Mouse (Mus musculus) embryonic facial prominence, embryonic 14.5 days (tissue): ENCODE data around the gene Epha6. TPM values are rescaled to one million over a fixed set of nuclear protein-coding genes. Genes with fewer than 3 reads are reported as not detected.

Experiments used
- ATAC-seq: fragments of 200-750 bp; cut with Nextera tagmentation; 2 replicates; pipeline ENCODE4 v1.8.0; 2017; ENCODE audit warnings: low read depth, moderate number of reproducible peaks, moderate TSS enrichment
- DNase-seq: peaks from one replicate; pipeline ENCODE4 v3.0.0-alpha.2; 2015; ENCODE audit warnings: low spot score
- H3K27ac ChIP-seq: fragments of 300-500 bp; sonication (generic); replicated peaks from 2 replicates; pipeline ENCODE4 v1.5.1; 2014; ENCODE audit warnings: low read depth, mild to moderate bottlenecking, low read length, moderate library complexity
- H3K27me3 ChIP-seq: fragments of 300-500 bp; sonication (generic); replicated peaks from 2 replicates; pipeline ENCODE4 v1.6.1; 2014; ENCODE audit warnings: low read length; ENCODE audit not compliant: control insufficient read depth, insufficient read depth
- H3K36me3 ChIP-seq: fragments of 300-500 bp; sonication (generic); 2 replicates; pipeline ENCODE4 v1.6.1; 2014; ENCODE audit warnings: low read length, mixed read lengths; ENCODE audit not compliant: control insufficient read depth, insufficient read depth
- H3K4me1 ChIP-seq: fragments of 300-500 bp; sonication (generic); 2 replicates; pipeline ENCODE4 v1.6.1; 2014; ENCODE audit warnings: antibody characterized with exemption, low read length; ENCODE audit not compliant: control insufficient read depth, insufficient read depth
- H3K4me2 ChIP-seq: fragments of 300-500 bp; sonication (generic); 2 replicates; pipeline ENCODE4 v1.6.1; 2014; ENCODE audit warnings: low read depth, mild to moderate bottlenecking, low read length, moderate library complexity, mixed read lengths
- H3K4me3 ChIP-seq: fragments of 300-500 bp; sonication (generic); 2 replicates; pipeline ENCODE4 v1.5.1; 2014; ENCODE audit warnings: low read depth, mild to moderate bottlenecking, low read length
- H3K9ac ChIP-seq: fragments of 300-500 bp; sonication (generic); 2 replicates; pipeline ENCODE4 v1.6.1; 2014; ENCODE audit warnings: low read depth, mild to moderate bottlenecking, low read length, moderate library complexity, mixed read lengths
- H3K9me3 ChIP-seq: fragments of 300-500 bp; sonication (generic); 2 replicates; pipeline ENCODE4 v1.6.1; 2016; ENCODE audit warnings: low read length; ENCODE audit not compliant: control insufficient read depth
- WGBS: fragments of 180-500 bp; shearing (Covaris S2); extraction: QIAGEN DNeasy Blood & Tissue Kit; methylation state at CpG from one replicate; pipeline ENCODE4 v1.1.7; 2014; 5-methylcytosine and 5-hydroxymethylcytosine counted together
- polyA plus RNA-seq: library from polyadenylated mRNA; unstranded; fragments of >200 nt; fragmentation: Nextera tagmentation; extraction: Ambion mirVana; gene quantifications from 2 replicates; pipeline ENCODE4 v1.2.1, GENCODE M21; 2014

The Epha6 gene
- polyA plus RNA-seq, 1 experiment from 2014 or later: 0.79 TPM

DNA sequence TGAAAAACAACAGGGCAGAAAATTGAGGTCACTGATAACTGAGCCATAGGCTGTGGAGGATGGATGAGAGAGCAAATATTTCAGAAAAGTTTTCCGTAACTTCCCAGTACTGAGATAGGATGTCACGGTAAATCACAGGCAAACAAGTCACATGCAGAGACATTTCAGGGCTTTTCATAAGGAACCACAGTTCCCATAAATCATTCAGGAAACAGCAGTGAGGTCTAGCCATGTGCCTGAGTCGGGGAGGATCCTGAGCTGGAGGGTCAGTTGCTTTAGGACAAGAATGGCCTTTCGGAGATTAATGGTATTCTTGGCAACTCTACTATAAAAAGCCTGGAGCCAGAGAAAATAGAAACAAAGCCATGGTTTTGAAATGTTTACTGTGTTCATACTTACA is 889.8 kb downstream of the Epha6 start:
- Histone ChIP-seq H3K27ac (no peak overlapping the region), H3K4me3 (no peak overlapping the region), H3K9me3 (no peaks in the 10 kb centered on the region), H3K9ac (no peak overlapping the region), H3K4me1 (no peaks in the 10 kb centered on the region), H3K27me3 (no peaks in the 10 kb centered on the region), H3K36me3 (no peaks in the 10 kb centered on the region), H3K4me2 (no peak overlapping the region)
- no peak for ATAC-seq
- no peak for DNase-seq
- 83% methylated on average over 4 of the region's 4 CpGs for WGBS

DNA sequence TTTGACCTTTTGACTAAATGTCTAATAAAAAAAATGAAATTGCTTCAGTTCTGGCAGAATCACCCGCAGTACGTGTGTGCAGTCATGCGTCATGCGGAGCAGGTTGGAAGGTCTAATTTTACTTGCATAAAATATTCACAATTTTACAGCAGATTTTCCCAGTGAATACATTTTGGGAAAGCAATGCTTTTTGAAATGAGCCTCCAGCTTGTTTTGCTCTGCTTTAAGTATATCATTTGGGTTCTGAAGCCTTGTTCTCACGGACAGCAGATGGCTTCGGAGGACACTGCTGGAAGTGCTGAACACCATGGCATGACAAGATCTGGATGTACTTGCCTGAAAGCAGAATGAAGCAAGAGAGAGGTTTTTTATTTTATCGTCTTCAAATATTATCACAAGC is 912.1 kb downstream of the Epha6 start:
- Histone ChIP-seq H3K9ac (no peak overlapping the region), H3K36me3 (no peaks in the 10 kb centered on the region), H3K4me1 (no peaks in the 10 kb centered on the region), H3K9me3 (no peaks in the 10 kb centered on the region), H3K27ac (no peak overlapping the region), H3K27me3 (no peaks in the 10 kb centered on the region), H3K4me3 (no peak overlapping the region), H3K4me2 (no peak overlapping the region)
- no peak for DNase-seq
- 86% methylated on average over 7 of the region's 7 CpGs for WGBS
- ATAC-seq: no peak

DNA sequence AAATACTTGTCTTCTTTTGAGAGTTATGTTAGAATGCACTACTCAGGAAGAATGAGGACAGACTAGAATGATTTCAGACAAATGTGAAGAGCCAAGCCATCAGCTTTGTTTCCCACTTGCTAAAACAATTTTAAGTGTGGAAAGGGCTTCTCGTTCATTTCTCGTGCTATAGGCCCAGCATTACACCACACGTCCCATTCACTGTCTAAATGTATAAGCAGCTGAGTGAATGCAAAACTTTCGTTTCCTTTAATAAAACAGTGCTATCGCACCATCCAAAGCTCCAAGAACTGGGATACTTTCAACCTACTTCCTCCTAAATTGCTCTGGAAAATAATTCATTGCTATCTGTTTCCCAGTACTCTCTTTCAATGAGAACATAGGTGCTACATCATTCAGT is 916.2 kb downstream of the Epha6 start:
- no peak overlapping the region for H3K4me3 ChIP-seq
- no peak overlapping the region for H3K9ac ChIP-seq
- H3K4me2 ChIP-seq: no peak overlapping the region
- no peak for ATAC-seq
- H3K4me1 ChIP-seq: no peaks in the 10 kb centered on the region
- H3K9me3 ChIP-seq: no peaks in the 10 kb centered on the region
- WGBS: 92% methylated on average over 5 of the region's 5 CpGs
- DNase-seq: no peak
- H3K27ac ChIP-seq: no peak overlapping the region
- H3K27me3 ChIP-seq: no peaks in the 10 kb centered on the region
- no peaks in the 10 kb centered on the region for H3K36me3 ChIP-seq

DNA sequence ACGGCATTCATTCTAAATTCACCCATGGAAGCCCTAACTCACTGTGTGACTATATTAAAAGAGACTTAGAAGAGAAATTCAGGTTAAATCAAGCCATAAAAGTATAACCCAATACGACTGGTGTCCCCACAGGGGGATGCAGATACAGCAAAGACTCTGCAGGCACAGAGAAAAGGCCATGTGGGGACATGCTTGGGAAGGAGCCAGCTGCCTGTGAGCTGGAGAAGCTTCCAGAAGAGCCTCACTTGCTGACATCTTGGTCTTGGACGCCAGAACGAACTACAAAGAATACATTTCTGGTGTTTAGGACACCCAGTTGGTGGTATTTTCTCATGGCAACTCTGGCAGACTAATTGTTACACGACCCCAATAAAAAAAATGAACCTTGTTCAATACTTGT is 920.2 kb downstream of the Epha6 start:
- no peak overlapping the region for H3K27ac ChIP-seq
- no peak overlapping the region for H3K9ac ChIP-seq
- no peaks in the 10 kb centered on the region for H3K9me3 ChIP-seq
- no peaks in the 10 kb centered on the region for H3K27me3 ChIP-seq
- DNase-seq: no peak
- no peaks in the 10 kb centered on the region for H3K4me1 ChIP-seq
- no peaks in the 10 kb centered on the region for H3K36me3 ChIP-seq
- no peak overlapping the region for H3K4me3 ChIP-seq
- ATAC-seq: no peak
- H3K4me2 ChIP-seq: no peak overlapping the region
- WGBS: 73% methylated on average over 5 of the region's 5 CpGs

DNA sequence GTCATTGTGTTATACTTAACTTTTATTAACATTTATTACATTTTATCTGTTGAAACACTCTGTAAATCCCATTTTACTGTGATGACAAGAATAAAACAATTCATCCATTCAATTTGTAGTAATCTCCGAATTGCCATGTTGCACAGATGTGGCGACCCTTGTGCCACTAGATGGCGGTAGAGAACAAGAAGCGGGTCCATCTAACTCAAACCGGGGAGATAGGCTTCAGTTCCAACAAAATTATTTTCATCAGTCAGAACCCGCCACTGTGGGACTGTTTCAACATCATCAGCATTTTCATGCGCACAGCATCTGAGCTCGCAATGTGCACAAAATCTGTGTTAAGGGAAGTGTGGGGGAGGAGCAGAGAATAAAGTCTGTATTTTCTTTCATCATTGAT is 921.9 kb downstream of the Epha6 start:
- Histone ChIP-seq H3K9ac (no peak overlapping the region), H3K4me2 (no peak overlapping the region), H3K27ac (no peak overlapping the region), H3K4me3 (no peak overlapping the region), H3K4me1 (no peaks in the 10 kb centered on the region), H3K36me3 (no peaks in the 10 kb centered on the region), H3K9me3 (no peaks in the 10 kb centered on the region), H3K27me3 (no peaks in the 10 kb centered on the region)
- ATAC-seq: peak; percentile 84
- WGBS: 4% methylated on average over 8 of the region's 8 CpGs
- DNase-seq: peak; percentile 91

DNA sequence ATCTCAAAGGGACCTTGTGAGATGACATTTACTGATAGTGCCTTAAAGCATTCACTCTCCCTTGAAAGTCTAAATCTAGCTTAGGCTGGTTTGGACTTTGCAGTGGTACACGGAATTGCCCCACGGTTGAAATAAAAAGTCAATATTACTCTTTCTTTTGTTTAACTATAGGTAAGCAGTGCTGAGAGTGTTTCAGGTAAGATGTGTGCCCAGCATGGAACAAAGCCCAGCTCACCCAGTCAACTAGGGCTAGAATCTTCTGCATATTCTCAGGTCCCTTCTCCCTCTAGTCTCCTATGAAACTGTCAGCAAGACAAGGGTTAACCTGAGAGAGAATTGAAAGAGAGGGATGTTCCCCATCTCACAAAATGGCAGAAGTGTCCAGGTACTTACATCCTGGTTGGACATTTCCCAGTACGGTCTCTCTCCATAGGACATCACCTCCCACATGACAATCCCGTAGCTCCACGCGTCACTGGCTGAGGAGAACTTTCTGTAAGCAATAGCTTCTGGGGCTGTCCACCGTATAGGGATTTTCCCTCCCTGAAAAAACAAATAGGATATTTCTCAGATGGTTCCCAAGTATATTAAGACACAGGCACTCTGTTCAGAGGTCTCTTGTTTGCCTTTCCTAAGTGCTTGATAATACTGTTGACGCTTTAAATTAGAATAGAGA is 923.0 kb downstream of the Epha6 start:
- WGBS: 79% methylated on average over 8 of the region's 8 CpGs
- Histone ChIP-seq H3K27ac (no peak overlapping the region), H3K9ac (no peak overlapping the region), H3K27me3 (no peaks in the 10 kb centered on the region), H3K4me3 (no peak overlapping the region), H3K9me3 (no peaks in the 10 kb centered on the region), H3K36me3 (no peaks in the 10 kb centered on the region), H3K4me1 (no peaks in the 10 kb centered on the region), H3K4me2 (no peak overlapping the region)
- DNase-seq (no peak), ATAC-seq (no peak)

DNA sequence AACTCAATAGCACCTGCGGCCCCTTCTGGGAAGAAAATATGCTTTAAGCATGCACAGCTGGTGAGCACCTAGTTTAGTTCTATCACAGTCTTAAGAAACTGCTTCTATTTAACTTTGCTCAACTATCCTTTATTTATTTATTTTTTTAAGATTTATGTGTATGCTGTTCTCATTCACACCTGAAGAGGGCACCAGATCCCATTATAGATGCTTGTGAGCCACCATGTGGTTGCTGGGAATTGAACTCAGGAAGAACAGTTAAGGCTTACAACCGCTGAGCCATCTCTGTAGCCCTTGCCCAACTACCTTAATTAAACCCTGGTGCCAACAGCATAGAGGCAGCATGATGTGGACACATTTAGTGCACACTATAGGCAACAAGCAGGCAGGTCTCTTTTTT is 938.4 kb downstream of the Epha6 start:
- no peak overlapping the region for H3K9ac ChIP-seq
- H3K4me1 ChIP-seq: no peaks in the 10 kb centered on the region
- H3K4me3 ChIP-seq: no peak overlapping the region
- no peaks in the 10 kb centered on the region for H3K27me3 ChIP-seq
- DNase-seq (no peak), ATAC-seq (no peak)
- no peak overlapping the region for H3K4me2 ChIP-seq
- H3K9me3 ChIP-seq: no peaks in the 10 kb centered on the region
- H3K36me3 ChIP-seq: no peaks in the 10 kb centered on the region
- H3K27ac ChIP-seq: no peak overlapping the region
- 85% methylated on average over 2 of the region's 2 CpGs for WGBS

DNA sequence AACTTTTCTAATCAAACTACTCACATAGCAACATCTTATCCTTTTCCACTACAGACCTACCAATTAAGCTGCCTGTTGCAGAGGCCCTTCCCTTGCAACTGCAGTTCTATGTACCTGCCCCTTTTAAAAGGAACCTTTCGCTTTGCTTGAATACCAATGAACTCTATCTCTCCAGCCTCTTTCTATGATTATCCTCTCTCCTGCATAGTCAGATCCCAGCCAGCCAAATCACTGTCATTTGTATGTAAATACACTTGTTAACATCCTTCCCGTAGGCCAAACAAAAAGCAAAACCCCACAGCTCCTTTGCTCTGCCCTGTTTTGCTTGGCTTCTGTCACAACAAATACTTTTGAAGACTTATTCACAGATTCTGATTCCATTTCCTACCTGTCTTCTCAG is 961.6 kb downstream of the Epha6 start:
- Histone ChIP-seq H3K4me2 (no peak overlapping the region), H3K9ac (no peak overlapping the region), H3K27me3 (no peaks in the 10 kb centered on the region), H3K4me1 (no peaks in the 10 kb centered on the region), H3K36me3 (no peaks in the 10 kb centered on the region), H3K9me3 (no peaks in the 10 kb centered on the region), H3K4me3 (no peak overlapping the region), H3K27ac (no peak overlapping the region)
- WGBS: 63% methylated on average over 2 of the region's 2 CpGs
- ATAC-seq: no peak
- no peak for DNase-seq

DNA sequence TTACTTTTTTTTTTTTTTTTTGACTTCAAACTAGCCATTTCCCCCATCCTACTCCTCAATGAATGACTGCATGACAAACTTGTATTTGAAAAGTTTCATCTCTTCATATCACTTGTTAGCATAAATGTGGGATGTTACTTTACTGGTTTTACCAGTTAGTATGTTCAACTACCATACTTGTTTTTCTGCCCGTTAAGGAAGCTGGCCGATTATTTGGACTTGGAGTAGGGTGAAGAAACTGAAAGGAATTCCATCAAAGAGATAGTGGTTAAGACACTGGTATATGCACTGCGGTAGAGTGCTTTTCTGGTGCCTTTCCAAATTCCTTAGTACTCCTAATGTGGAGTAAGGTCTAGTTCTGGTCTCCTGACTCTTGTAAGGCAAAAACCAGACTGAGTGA is 965.3 kb downstream of the Epha6 start:
- H3K4me3 ChIP-seq: peak overlapping the region; percentile 71
- H3K27me3 ChIP-seq: no peaks in the 10 kb centered on the region
- no peak for DNase-seq

More for the DNA sequence above, 965.3 kb downstream of the Epha6 start:
- peak overlapping the region; percentile 70 for H3K4me2 ChIP-seq
- ATAC-seq: no peak
- WGBS: 79% methylated on average over 3 of the region's 3 CpGs
- no peak overlapping the region for H3K9ac ChIP-seq
- no peaks in the 10 kb centered on the region for H3K36me3 ChIP-seq
- no peaks in the 10 kb centered on the region for H3K4me1 ChIP-seq
- no peaks in the 10 kb centered on the region for H3K9me3 ChIP-seq
- H3K27ac ChIP-seq: peak overlapping the region; percentile 99; the same call in 1 of the 2 replicates
